Mouse (Mus musculus): ENCODE measurements around the gene Slit3. TPM values are rescaled to one million over a fixed set of nuclear protein-coding genes. Genes with fewer than 3 reads are reported as not detected.

Gene Slit3
- 11.1 and 11.4 TPM in 2 replicates for polyA plus RNA-seq (2014; fragmentation: Nextera tagmentation; extraction: Ambion mirVana)

- peaks cover 8% of the 10 kb centered on the region for H3K4me1 ChIP-seq (ENCODE audit: control insufficient read depth, insufficient read depth, low read length)
- no peak within 1 kb of the TSS for H3K27ac ChIP-seq (ENCODE audit: low read depth, low read length)
- H3K4me2 ChIP-seq: peak within 1 kb of the TSS; percentile 82
- ATAC-seq (ENCODE audit: low FRiP score) (peak; percentile 87), DNase-seq (ENCODE audit: low spot score, missing footprints) (peak; percentile 95)
- H3K4me3 ChIP-seq (ENCODE audit: low read depth, low read length): peak within 1 kb of the TSS; percentile 53
- H3K27me3 ChIP-seq (ENCODE audit: control insufficient read depth, insufficient read depth, low read length): peaks cover 51% of the 10 kb centered on the region
- no peaks in the 10 kb centered on the region for H3K36me3 ChIP-seq (ENCODE audit: control insufficient read depth, insufficient read depth, low read length)
- H3K9me3 ChIP-seq (ENCODE audit: control insufficient read depth, low read length): no peaks in the 10 kb centered on the region
- under 1% methylated on average over 53 of the region's 75 CpGs for WGBS
- peak within 1 kb of the TSS; percentile 55 for H3K9ac ChIP-seq (ENCODE audit: low read length)
These were observed at the start of gene Slit3 for GRCm38 (mm10) chr11:35120894-35121610. Slit3 (plus strand) TSS chr11:35121224.

- H3K27me3 ChIP-seq (ENCODE audit: control insufficient read depth, insufficient read depth, low read length): no peaks in the 10 kb centered on the region
- ATAC-seq (ENCODE audit: low FRiP score): no peak
- no peaks in the 10 kb centered on the region for H3K4me1 ChIP-seq (ENCODE audit: control insufficient read depth, insufficient read depth, low read length)
- H3K9ac ChIP-seq (ENCODE audit: low read length): no peak overlapping the region
- no peaks in the 10 kb centered on the region for H3K9me3 ChIP-seq (ENCODE audit: control insufficient read depth, low read length)
- H3K36me3 ChIP-seq (ENCODE audit: control insufficient read depth, insufficient read depth, low read length): no peaks in the 10 kb centered on the region
- no peak overlapping the region for H3K4me2 ChIP-seq
- H3K4me3 ChIP-seq (ENCODE audit: low read depth, low read length): no peak overlapping the region
- peak; percentile 76 for DNase-seq (ENCODE audit: low spot score, missing footprints)
- WGBS: 75% methylated on average over 1 of the region's 1 CpGs
- H3K27ac ChIP-seq (ENCODE audit: low read depth, low read length): no peak overlapping the region
These were observed 49.6 kb upstream of the Slit3 start for GRCm38 (mm10) chr11:35071451-35071850.

DNA sequence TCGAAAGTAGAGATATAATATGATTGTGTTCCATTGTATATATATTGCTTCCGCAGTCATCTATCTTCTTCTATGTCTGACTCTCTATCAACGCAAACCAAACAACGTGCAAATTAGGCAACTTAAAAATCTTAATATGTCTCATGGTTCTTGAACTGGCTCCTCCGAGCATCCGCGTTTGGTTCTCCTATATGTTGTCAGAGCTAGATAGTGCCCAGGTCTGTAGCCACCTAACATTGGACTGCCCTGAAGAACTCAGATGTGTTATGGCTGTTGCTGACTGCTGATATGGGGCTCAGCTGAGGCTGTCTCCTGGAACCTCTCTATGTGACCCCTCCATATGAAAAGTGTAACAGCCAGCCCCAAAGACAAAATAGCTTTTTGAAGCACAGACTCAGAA, 45.6 kb upstream of the Slit3 start:
- WGBS: 98% methylated on average over 7 of the region's 7 CpGs

DNA sequence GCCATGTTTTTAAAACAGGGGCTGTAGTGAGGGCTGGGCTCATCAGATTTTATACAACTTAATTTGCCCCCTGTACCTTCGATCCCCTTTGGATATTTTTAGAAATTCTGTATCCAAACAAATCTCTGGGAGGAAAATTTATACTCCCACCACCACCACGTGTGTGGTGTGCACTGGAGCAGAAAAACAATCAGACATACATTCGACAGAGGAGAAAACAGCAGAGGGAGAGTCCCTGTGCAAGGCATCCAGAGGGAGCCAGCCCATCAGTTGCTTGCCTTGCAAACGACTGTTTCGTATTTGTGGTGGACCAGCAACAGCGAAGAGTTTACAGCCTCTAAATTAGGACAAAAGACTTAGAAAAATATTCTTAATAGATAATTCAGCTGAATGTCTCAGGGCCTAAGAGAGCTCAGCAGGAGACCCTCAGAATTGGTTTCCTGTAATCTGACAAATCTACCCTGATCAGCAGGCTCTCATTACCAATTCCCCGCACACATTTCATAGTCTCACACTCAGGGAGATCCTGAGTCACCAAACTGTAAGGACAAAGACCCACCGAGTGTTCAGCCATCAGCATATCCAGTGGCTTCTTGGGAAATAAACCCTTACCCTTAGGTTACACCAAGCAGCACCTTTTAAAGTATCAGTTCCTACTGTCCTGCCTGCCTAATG, 40.4 kb upstream of the Slit3 start:
- DNase-seq (ENCODE audit: low spot score, missing footprints) (peak; percentile 78), ATAC-seq (ENCODE audit: low FRiP score) (no peak)
- H3K36me3 ChIP-seq (ENCODE audit: control insufficient read depth, insufficient read depth, low read length): no peaks in the 10 kb centered on the region
- no peak overlapping the region for H3K9ac ChIP-seq (ENCODE audit: low read length)
- WGBS: 42% methylated on average over 8 of the region's 8 CpGs
- H3K4me1 ChIP-seq (ENCODE audit: control insufficient read depth, insufficient read depth, low read length): no peaks in the 10 kb centered on the region
- H3K27me3 ChIP-seq (ENCODE audit: control insufficient read depth, insufficient read depth, low read length): no peaks in the 10 kb centered on the region
- no peaks in the 10 kb centered on the region for H3K9me3 ChIP-seq (ENCODE audit: control insufficient read depth, low read length)
- no peak overlapping the region for H3K4me3 ChIP-seq (ENCODE audit: low read depth, low read length)
- H3K27ac ChIP-seq (ENCODE audit: low read depth, low read length): no peak overlapping the region
- H3K4me2 ChIP-seq: no peak overlapping the region

More for the DNA sequence above, 45.6 kb upstream of the Slit3 start:
- Histone ChIP-seq H3K4me1 (ENCODE audit: control insufficient read depth, insufficient read depth, low read length) (no peaks in the 10 kb centered on the region), H3K4me3 (ENCODE audit: low read depth, low read length) (no peak overlapping the region), H3K27me3 (ENCODE audit: control insufficient read depth, insufficient read depth, low read length) (no peaks in the 10 kb centered on the region), H3K9ac (ENCODE audit: low read length) (no peak overlapping the region), H3K36me3 (ENCODE audit: control insufficient read depth, insufficient read depth, low read length) (no peaks in the 10 kb centered on the region), H3K9me3 (ENCODE audit: control insufficient read depth, low read length) (no peaks in the 10 kb centered on the region), H3K4me2 (no peak overlapping the region), H3K27ac (ENCODE audit: low read depth, low read length) (no peak overlapping the region)
- DNase-seq (ENCODE audit: low spot score, missing footprints) (peak; percentile 53), ATAC-seq (ENCODE audit: low FRiP score) (no peak)

GRCm38 (mm10) chr11:35082297-35082696, 38.7 kb upstream of the Slit3 start:
- WGBS: 93% methylated on average over 3 of the region's 3 CpGs
- no peak for DNase-seq (ENCODE audit: low spot score, missing footprints)
- H3K27ac ChIP-seq (ENCODE audit: low read depth, low read length): no peak overlapping the region
- no peaks in the 10 kb centered on the region for H3K4me1 ChIP-seq (ENCODE audit: control insufficient read depth, insufficient read depth, low read length)
- H3K4me2 ChIP-seq: no peak overlapping the region
- H3K9ac ChIP-seq (ENCODE audit: low read length): no peak overlapping the region
- no peaks in the 10 kb centered on the region for H3K9me3 ChIP-seq (ENCODE audit: control insufficient read depth, low read length)
- no peak for ATAC-seq (ENCODE audit: low FRiP score)
- no peak overlapping the region for H3K4me3 ChIP-seq (ENCODE audit: low read depth, low read length)
- no peaks in the 10 kb centered on the region for H3K36me3 ChIP-seq (ENCODE audit: control insufficient read depth, insufficient read depth, low read length)
- no peaks in the 10 kb centered on the region for H3K27me3 ChIP-seq (ENCODE audit: control insufficient read depth, insufficient read depth, low read length)

GRCm38 (mm10) chr11:35083049-35083448, 38.0 kb upstream of the Slit3 start:
- DNase-seq (ENCODE audit: low spot score, missing footprints) (no peak), ATAC-seq (ENCODE audit: low FRiP score) (no peak)
- whole genome bisulfite sequencing: 71% methylated on average over 6 of the region's 6 CpGs
- Histone ChIP-seq H3K4me3 (ENCODE audit: low read depth, low read length) (no peak overlapping the region), H3K27me3 (ENCODE audit: control insufficient read depth, insufficient read depth, low read length) (no peaks in the 10 kb centered on the region), H3K4me1 (ENCODE audit: control insufficient read depth, insufficient read depth, low read length) (no peaks in the 10 kb centered on the region), H3K27ac (ENCODE audit: low read depth, low read length) (no peak overlapping the region), H3K9me3 (ENCODE audit: control insufficient read depth, low read length) (no peaks in the 10 kb centered on the region), H3K4me2 (no peak overlapping the region), H3K9ac (ENCODE audit: low read length) (no peak overlapping the region), H3K36me3 (ENCODE audit: control insufficient read depth, insufficient read depth, low read length) (no peaks in the 10 kb centered on the region)

- WGBS: 91% methylated on average over 11 of the region's 11 CpGs
- no peak for ATAC-seq (ENCODE audit: low FRiP score)
These were observed 35.7 kb upstream of the Slit3 start for GRCm38 (mm10) chr11:35085351-35085750.

DNA sequence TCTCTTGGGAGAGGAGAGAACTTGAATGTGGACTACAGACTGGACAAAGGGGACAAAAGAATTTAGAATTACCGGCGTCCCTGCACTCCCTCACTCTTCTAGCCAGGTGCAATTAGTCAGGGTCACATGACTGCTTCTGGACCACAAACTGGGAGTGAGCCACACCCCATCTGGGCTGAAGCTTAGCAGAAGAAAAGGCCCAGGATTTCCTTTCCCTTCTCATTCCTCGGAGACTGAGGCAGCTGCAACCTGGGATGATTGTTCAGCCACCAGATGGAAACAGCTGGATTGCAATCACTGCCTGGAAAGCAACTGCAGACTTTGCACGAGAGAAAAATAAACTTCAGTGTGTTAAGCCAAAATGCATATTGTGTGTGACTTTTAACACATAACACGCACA, 35.0 kb upstream of the Slit3 start:
- H3K27ac ChIP-seq (ENCODE audit: low read depth, low read length): no peak overlapping the region
- no peak overlapping the region for H3K4me3 ChIP-seq (ENCODE audit: low read depth, low read length)
- H3K4me1 ChIP-seq (ENCODE audit: control insufficient read depth, insufficient read depth, low read length): no peaks in the 10 kb centered on the region
- no peak for ATAC-seq (ENCODE audit: low FRiP score)
- no peaks in the 10 kb centered on the region for H3K27me3 ChIP-seq (ENCODE audit: control insufficient read depth, insufficient read depth, low read length)
- no peaks in the 10 kb centered on the region for H3K36me3 ChIP-seq (ENCODE audit: control insufficient read depth, insufficient read depth, low read length)
- no peak overlapping the region for H3K4me2 ChIP-seq
- H3K9ac ChIP-seq (ENCODE audit: low read length): no peak overlapping the region
- no peaks in the 10 kb centered on the region for H3K9me3 ChIP-seq (ENCODE audit: control insufficient read depth, low read length)
- WGBS: 53% methylated on average over 5 of the region's 5 CpGs
- no peak for DNase-seq (ENCODE audit: low spot score, missing footprints)

More at GRCm38 (mm10) chr11:35085351-35085750, 35.7 kb upstream of the Slit3 start:
- Histone ChIP-seq H3K4me1 (ENCODE audit: control insufficient read depth, insufficient read depth, low read length) (no peaks in the 10 kb centered on the region), H3K9me3 (ENCODE audit: control insufficient read depth, low read length) (no peaks in the 10 kb centered on the region), H3K9ac (ENCODE audit: low read length) (no peak overlapping the region), H3K4me3 (ENCODE audit: low read depth, low read length) (no peak overlapping the region), H3K36me3 (ENCODE audit: control insufficient read depth, insufficient read depth, low read length) (no peaks in the 10 kb centered on the region), H3K27ac (ENCODE audit: low read depth, low read length) (no peak overlapping the region), H3K27me3 (ENCODE audit: control insufficient read depth, insufficient read depth, low read length) (no peaks in the 10 kb centered on the region), H3K4me2 (no peak overlapping the region)
- no peak for DNase-seq (ENCODE audit: low spot score, missing footprints)

GRCm38 (mm10) chr11:35087454-35087853, 33.6 kb upstream of the Slit3 start:
- Histone ChIP-seq H3K4me3 (ENCODE audit: low read depth, low read length) (no peak overlapping the region), H3K9ac (ENCODE audit: low read length) (no peak overlapping the region), H3K9me3 (ENCODE audit: control insufficient read depth, low read length) (no peaks in the 10 kb centered on the region), H3K27ac (ENCODE audit: low read depth, low read length) (no peak overlapping the region), H3K27me3 (ENCODE audit: control insufficient read depth, insufficient read depth, low read length) (no peaks in the 10 kb centered on the region), H3K36me3 (ENCODE audit: control insufficient read depth, insufficient read depth, low read length) (no peaks in the 10 kb centered on the region), H3K4me1 (ENCODE audit: control insufficient read depth, insufficient read depth, low read length) (no peaks in the 10 kb centered on the region), H3K4me2 (no peak overlapping the region)
- 71% methylated on average over 2 of the region's 2 CpGs for WGBS
- DNase-seq (ENCODE audit: low spot score, missing footprints) (no peak), ATAC-seq (ENCODE audit: low FRiP score) (no peak)

Data from midbrain, embryonic 11.5 days (tissue).